Mouse (Mus musculus) spleen, embryonic (tissue): ENCODE measurements around the gene Matn4.

Experiments used
- CTCF ChIA-PET: fragments of 350-600 bp; sonication (Branson Sonifier 250); formaldehyde crosslinking; loops from one replicate; lab custom pipeline; 2022; lab: Charles Lee

Gene Matn4

GRCm38 (mm10) chr2:164419489-164419888 is 14.5 kb upstream of the Matn4 start:
- CTCF ChIA-PET = interaction anchor here (0.9 kb wide), 1 partner anchor 112 kb away, joined by 4 read pairs; no protein-coding TSS in a partner anchor

DNA sequence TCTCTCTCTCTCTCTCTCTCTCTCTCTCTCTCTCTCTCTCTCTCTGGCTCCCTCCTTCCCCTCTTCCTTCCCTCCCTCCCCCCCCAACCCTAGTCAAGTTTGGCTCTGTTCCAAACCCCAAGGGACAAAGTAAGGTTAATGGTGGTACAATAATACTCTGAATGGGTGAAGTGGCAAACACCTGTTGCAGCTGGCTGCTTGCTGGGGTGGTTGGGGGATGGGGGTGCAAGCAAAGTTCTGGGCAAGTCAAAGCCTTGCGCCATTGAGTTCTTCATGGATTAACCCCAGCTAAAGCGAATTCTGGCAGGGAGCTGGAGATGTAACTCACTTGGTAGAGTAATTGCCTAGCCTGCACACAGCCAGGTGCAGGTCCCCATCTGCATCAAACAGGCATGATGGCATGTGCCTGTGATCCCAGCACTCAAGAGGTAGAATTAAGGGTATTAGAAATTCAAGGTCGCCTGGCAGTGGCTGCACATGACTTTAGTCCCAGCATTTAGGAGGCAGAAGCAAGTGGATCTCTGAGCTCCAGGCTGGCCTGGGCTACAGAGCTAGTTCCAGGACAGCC is 13.4 kb upstream of the Matn4 start:
- CTCF ChIA-PET = interaction anchor here (0.6 to 1.2 kb wide), 4 partner anchors 10 to 113 kb away, joined by 3 to 20 read pairs (median 4); no protein-coding TSS in a partner anchor

GRCm38 (mm10) chr2:164417198-164417597 is 12.2 kb upstream of the Matn4 start:
- CTCF ChIA-PET = interaction anchor here (0.7 to 1.6 kb wide), 7 partner anchors 41 to 124 kb away, joined by 3 to 8 read pairs (median 4); partner anchors contain the start of gene Gm20458

- CTCF ChIA-PET = interaction anchor here (1.2 kb wide), 1 partner anchor 11 kb away, joined by 3 read pairs; no protein-coding TSS in a partner anchor
These were observed 9.6 kb upstream of the Matn4 start for GRCm38 (mm10) chr2:164414581-164414980.

- CTCF ChIA-PET = interaction anchor here (1.2 kb wide), 1 partner anchor 10 kb away, joined by 3 read pairs; no protein-coding TSS in a partner anchor
These were observed 9.2 kb upstream of the Matn4 start for GRCm38 (mm10) chr2:164414167-164414566.

DNA sequence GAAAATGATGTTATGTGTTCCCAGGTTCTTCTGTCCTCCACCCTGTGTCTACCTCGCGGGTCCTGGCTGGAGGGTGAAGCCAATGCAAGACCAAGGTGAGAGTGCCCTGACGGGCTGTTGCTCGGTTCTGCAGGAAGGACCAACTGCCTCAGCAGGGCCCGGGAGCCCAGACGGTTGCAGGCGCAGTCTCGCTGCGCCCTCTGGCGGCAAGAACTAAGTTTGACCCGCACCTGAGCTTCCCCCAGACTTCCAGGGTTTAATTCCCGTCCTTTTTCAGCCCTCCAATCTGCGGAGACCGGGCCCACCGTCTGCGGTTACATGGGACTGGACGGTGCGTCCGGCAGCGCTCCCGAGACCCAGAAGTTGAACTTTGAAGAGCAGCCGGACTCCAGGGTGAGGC is 2.7 kb upstream of the Matn4 start:
- CTCF ChIA-PET = interaction anchor here (0.7 to 1.2 kb wide), 3 partner anchors 18 to 42 kb away, joined by 3 read pairs; no protein-coding TSS in a partner anchor

DNA sequence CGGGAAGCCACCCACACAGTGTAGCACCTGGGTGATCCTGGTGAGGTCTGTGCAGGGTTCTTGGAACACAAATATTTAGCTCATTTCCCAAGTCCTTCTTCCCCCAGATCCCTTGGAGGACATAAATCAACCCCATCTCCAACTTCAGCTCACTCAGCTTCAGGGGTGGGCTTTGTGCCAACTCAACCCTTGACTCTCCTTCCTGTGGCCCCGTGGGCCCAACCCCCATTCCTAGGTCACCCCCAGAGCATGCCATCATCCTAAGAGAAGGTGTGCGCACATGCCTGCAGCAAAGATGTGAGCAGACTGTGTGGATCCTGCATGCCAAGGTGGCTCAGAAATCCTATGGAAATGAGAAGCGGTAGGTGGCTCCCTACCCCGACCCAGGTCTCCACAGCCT is 559 bp upstream of the Matn4 start:
- CTCF ChIA-PET = interaction anchor here (1.0 to 1.2 kb wide), 2 partner anchors 16 to 116 kb away, joined by 3 to 5 read pairs; partner anchors contain the start of gene Slpi

DNA sequence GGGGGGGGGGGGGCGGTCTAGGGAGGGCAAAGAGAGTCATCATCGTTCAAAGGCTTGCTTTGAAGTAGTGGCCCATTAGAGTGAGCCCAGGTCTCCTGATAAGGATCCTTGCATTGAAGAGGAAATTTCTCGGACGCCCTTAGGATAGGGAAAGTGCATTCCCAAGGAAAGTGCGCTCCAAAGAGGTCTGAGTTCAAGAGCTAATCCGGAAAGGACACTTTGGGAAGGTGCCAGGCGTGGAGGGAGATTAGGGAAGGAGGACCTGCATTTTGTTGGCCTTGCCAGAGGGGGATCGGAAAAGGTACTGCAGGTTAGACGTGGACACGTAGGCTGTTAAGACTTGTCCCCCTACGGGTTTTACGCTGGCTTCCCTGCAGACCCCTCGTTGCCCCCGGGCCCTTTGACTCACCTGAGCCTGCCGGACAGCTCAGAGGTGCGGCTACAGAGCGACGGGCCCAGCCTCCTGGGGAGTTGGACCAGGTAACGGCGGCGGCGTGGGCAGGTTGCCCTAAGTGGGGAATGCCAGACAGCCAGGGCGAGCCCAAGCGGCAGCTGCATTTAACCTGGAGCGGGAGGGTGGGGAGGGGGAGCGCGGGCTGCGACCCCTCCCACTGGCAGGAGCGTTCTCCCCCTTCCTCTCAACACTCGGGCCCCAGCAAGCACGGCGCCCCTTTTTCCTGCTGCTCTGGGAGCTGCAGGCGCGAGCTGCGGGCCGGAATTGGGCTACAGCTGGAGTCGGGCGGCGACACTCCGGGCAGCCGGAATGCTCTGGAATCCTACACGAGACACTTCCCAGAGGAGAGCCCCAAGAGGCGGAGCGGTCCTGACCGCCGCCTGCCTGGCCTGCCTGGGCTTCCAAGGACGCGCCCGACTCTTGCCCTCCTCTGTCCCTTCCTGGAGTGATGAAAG is 624 bp downstream of the Matn4 start:
- CTCF ChIA-PET = interaction anchor here (0.6 to 1.4 kb wide), 8 partner anchors 9 to 476 kb away, joined by 3 to 14 read pairs (median 6); no protein-coding TSS in a partner anchor

DNA sequence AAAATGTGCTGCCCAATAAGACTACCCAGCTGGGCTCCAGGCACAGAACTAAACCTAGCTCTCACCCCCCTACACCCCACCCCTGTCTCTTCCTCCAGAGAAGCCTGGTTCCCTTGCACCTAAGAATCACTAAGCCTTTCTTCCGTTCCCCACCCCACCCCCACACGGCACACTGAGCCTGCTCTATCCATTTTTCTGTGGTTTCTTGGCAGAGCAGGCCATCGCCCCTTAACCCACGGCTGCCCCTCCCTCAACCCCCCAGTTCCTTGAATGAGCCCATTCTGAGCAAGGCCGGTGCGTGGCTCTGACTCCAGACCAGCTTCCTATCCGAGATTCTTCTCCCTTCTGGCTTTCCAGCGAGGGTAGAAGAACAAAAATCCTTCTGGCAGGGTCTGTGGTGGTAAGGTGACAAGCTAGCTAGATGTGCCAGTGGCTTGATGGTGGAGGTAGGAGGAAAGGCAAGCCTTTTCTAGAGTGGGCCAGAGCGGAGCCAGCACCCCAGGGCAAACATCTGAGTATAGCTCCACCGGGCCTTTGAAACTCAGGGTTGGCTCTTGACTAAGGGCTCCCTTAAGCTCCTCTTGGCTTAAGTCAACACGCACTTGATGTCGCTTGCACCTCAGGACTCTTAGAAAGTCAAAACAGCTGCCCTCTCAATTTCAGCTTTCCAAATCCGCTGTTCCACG is 1.4 kb downstream of the Matn4 start:
- CTCF ChIA-PET = interaction anchor here (0.6 to 1.4 kb wide), 8 partner anchors 10 to 477 kb away, joined by 3 to 14 read pairs (median 6); no protein-coding TSS in a partner anchor

- CTCF ChIA-PET = interaction anchor here (1.1 to 1.4 kb wide), 3 partner anchors 13 to 128 kb away, joined by 3 to 6 read pairs (median 3); no protein-coding TSS in a partner anchor
These were observed 2.1 kb downstream of the Matn4 start, which contains the start of gene Rbpjl for GRCm38 (mm10) chr2:164402906-164403305. Gene Rbpjl (plus strand): TSS chr2:164403141.

- CTCF ChIA-PET = no interaction called here
These were observed 8.0 kb downstream of the Matn4 start for GRCm38 (mm10) chr2:164396911-164397310.

DNA sequence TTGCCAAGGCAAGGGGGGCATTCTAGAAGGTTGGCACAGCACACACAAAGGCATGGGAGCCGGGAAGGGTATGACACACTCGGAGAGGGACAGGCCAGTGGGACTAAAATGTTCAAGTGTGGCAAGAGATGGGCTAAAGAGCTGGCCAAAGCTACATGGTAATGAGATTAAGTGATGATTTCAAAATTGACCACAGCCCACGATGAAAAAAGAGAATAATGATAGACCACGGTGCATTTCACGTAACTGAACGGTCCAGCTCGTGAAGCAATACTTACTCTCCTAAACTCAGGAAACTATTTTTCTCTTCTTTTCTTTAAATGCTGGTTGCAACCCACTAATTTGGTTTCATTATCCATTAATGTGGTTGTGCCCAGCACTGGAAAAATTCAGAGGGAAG is 8.9 kb downstream of the Matn4 start:
- CTCF ChIA-PET = no interaction called here

DNA sequence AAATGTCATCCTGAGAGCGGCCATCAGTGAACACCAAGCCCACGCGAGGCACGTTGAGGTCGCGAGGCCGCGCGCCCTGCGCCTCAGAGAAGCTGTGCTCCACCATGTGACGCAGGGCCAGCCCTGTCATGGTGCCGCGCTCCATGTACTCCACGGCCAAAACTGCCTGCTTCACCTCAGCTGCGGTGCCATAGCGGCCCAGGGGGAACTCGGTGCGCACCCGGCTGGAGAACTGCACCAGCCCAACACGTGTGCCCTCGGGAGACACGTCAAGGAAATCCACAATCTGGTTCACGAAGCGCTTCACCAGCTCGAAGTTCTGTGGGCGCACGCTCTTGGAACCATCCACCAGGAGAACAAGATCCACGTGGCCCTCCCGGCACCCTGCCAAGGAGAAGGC is 11.8 kb downstream of the Matn4 start:
- CTCF ChIA-PET = no interaction called here

DNA sequence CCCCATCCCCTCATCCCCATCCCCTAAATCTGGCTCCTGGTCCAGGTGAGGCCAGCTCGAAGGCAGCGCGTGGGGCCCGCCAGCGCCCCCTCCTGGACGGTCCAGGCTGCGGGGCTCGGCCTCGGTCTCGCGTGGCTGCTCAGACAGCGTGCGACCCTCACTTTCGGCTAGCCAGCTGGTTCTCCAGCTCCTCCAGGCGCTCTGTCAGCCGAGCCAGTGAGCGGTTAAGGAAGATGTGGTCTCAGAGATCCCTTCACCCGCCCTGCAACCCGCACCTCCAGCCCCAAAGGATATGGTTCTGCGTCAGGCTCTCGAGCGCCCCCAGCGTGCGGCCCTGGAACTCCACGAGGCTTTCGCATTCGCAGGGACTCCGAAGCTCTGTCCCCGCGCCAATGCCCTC is 15.5 kb downstream of the Matn4 start:
- CTCF ChIA-PET = interaction anchor here (0.6 to 1.6 kb wide), 11 partner anchors 12 to 146 kb away, joined by 3 to 6 read pairs (median 4); partner anchors contain the start of gene Rbpjl

DNA sequence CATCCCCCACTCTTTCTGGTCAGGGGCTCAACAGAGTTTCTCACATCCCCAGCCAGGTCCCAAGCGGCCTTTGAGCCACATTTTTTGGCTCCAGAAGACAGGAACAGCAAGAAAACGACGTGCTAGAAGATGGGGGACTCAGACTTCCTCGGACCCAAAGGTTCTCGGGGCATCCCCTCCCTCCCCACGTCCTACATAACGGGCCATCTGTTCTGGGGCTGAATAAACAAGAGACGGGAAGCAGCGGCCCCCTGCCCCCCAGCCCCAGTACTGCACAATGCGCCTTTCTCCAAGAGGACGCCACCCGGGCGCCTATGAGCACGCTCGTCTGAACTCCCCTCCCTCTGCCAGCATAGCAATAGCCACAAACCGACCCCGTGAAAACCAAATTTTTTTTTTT is 15.9 kb downstream of the Matn4 start, which contains the start of gene Slpi:
TSS of gene Slpi (minus strand) at position 76 of the 400 bp plus-strand sequence.
- CTCF ChIA-PET = interaction anchor here (0.6 to 1.6 kb wide), 7 partner anchors 13 to 132 kb away, joined by 3 to 6 read pairs (median 5); partner anchors contain the start of gene Rbpjl

GRCm38 (mm10) chr2:164386953-164387352 is 18.0 kb downstream of the Matn4 start:
- CTCF ChIA-PET = interaction anchor here (0.6 kb wide), 1 partner anchor 640 kb away, joined by 5 read pairs; no protein-coding TSS in a partner anchor

DNA sequence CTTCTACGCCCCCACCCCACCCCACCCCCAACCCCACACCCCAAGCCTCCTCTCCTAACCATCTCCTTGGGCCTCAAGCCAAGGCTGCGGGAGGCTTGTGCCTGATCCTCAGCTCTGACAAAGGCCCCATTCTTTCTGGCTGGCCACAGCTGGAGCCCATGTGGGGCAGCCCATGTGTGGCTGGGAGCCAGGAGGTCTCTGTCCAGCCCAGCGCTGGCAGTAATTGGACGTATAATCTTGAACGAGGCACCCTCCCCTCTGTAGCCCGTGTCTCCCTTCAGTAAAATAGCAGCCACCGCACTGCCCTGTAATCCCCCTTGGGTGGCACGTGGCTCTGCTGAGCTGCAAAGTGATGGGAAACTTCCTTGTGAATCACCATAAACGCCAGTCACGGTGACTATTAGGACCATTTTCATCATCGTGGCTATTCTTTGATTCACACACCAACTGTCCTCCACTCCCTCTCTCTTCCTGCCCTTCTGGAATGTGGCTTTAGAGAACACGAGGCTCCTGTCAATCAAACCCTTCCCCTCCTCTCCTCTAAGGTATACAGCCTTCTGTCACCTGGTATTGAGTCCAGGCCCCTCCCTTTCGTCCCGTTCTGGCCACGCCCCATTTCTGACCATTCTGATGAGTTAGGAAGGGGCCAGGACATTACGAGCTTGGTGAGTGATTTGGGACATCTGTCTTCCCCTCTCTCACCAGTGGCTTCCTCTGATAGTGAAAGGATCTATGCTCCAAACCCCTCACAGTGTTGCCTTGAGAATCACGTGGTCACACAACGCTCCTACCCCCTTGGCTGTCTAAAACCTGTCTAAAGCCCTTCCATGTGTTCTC is 18.8 kb downstream of the Matn4 start:
- CTCF ChIA-PET = no interaction called here

- CTCF ChIA-PET = interaction anchor here (0.8 to 1.0 kb wide), 2 partner anchors 8 to 23 kb away, joined by 3 read pairs; no protein-coding TSS in a partner anchor
These were observed 21.1 kb downstream of the Matn4 start for GRCm38 (mm10) chr2:164383656-164384399.

DNA sequence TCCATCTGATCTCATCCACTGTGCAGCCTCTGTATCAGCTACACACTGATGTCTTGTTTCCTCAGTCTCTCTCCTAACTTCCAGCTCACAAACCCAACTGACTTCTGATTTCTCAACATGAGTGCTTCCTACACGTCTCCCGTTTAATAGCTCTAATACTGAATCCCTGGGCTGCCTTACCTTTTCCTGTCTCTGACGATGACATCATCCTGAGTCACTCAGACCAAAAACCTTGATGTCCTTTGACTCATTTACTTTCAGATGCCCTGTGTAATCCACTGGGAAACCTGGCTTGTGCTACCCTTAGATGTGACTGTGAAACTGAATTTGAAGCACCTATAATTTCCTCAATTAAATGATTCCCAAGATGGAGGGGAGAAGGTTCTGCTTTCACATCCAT is 22.0 kb downstream of the Matn4 start:
- CTCF ChIA-PET = no interaction called here
